Mouse (Mus musculus) cerebellum, adult 9-10 months (tissue): ENCODE results near the gene Limk1.

Source experiments
- DNase-seq: peaks from one replicate; pipeline ENCODE4 v3.0.0; 2022

The Limk1 gene

GRCm38 (mm10) chr5:134622069-134622468 is 66.3 kb downstream of the Limk1 start:
- DNase-seq = peak; percentile 54

GRCm38 (mm10) chr5:134621099-134621640 is 67.2 kb downstream of the Limk1 start:
- DNase-seq = no peak

GRCm38 (mm10) chr5:134620457-134620856 is 67.9 kb downstream of the Limk1 start:
- no peak for DNase-seq

- peak; percentile 50 for DNase-seq
Observed at GRCm38 (mm10) chr5:134617071-134617470, 71.3 kb downstream of the Limk1 start.

GRCm38 (mm10) chr5:134615780-134616179 is 72.6 kb downstream of the Limk1 start:
- DNase-seq = no peak

- DNase-seq = no peak
Observed at GRCm38 (mm10) chr5:134615380-134615779, 73.0 kb downstream of the Limk1 start.

GRCm38 (mm10) chr5:134614802-134615201 is 73.6 kb downstream of the Limk1 start, which contains the start of gene Lat2:
Lat2 (minus strand) TSS chr5:134615025.
- no peak for DNase-seq

- no peak for DNase-seq
Observed at GRCm38 (mm10) chr5:134614296-134614695, 74.1 kb downstream of the Limk1 start.

- DNase-seq = no peak
Observed at GRCm38 (mm10) chr5:134613727-134614126, 74.7 kb downstream of the Limk1 start.

- no peak for DNase-seq
Observed at GRCm38 (mm10) chr5:134611810-134612521, 76.4 kb downstream of the Limk1 start.

- no peak for DNase-seq
Observed at GRCm38 (mm10) chr5:134609916-134610643, 78.3 kb downstream of the Limk1 start.

- no peak for DNase-seq
Observed at GRCm38 (mm10) chr5:134607121-134607520, 81.3 kb downstream of the Limk1 start.

- DNase-seq = no peak
Observed at GRCm38 (mm10) chr5:134606314-134606713, 82.1 kb downstream of the Limk1 start.
